Mouse (Mus musculus) neutrophil, adult 83 days (primary cell): ENCODE measurements around the gene ccdc198. TPM values are rescaled to one million over a fixed set of nuclear protein-coding genes. Genes with fewer than 3 reads are reported as not detected.

Source experiments
- total RNA-seq, 2 experiments: library from RNA; stranded (reverse); gene quantifications; one replicate each; pipeline ENCODE4 v1.2.4; 2023

Gene ccdc198
- total RNA-seq = not detected

GRCm38 (mm10) chr14:49245126-49245714 is at the start of gene ccdc198:
Gene ccdc198 (minus strand): TSS chr14:49245474.

GRCm38 (mm10) chr14:49171867-49172581 is 73.2 kb downstream of the ccdc198 start, which contains the start of gene Naa30:
Gene Naa30 (plus strand): TSS chr14:49172226.

Other genes starting within 250 kb of the ccdc198 start
- 10 to 100 TPM; 15.3 to 17.8 TPM for gene Ap5m1, start 179.4 kb downstream of the ccdc198 start, total RNA-seq
- 10 to 100 TPM; 33.8 to 35.0 TPM for gene Exoc5, start 178.8 kb downstream of the ccdc198 start, total RNA-seq
- 10 to 100 TPM; 13.5 to 15.3 TPM for gene Naa30, start 73.2 kb downstream of the ccdc198 start, total RNA-seq